Mouse (Mus musculus): ENCODE data around the gene Dlec1. TPM values are rescaled to one million over a fixed set of nuclear protein-coding genes. Genes with fewer than 3 reads are reported as not detected.

Dlec1 gene
- polyA plus RNA-seq, 1 experiment from 2014 or later: 0.55 TPM

GRCm38 (mm10) chr9:119145137-119145536 lies 42.9 kb downstream of the Dlec1 start:
- no peaks in the 10 kb centered on the region for H3K36me3 ChIP-seq (ENCODE audit: control insufficient read depth, insufficient read depth, low read length)
- H3K9ac ChIP-seq (ENCODE audit: low read length): no peak overlapping the region
- no peaks in the 10 kb centered on the region for H3K27me3 ChIP-seq (ENCODE audit: control insufficient read depth, insufficient read depth, low read length)
- H3K4me1 ChIP-seq (ENCODE audit: control insufficient read depth in 2 of 2, insufficient read depth in 2 of 2, low read length in 2 of 2): no peaks in the 10 kb centered on the region
- H3K4me3 ChIP-seq (ENCODE audit: control insufficient read depth in 1 of 2, insufficient read depth in 1 of 2, low read depth in 1 of 2, low read length in 2 of 2): no peak overlapping the region
- H3K4me2 ChIP-seq (ENCODE audit: low read length): no peak overlapping the region
- H3K27ac ChIP-seq (replicated peaks in 1 of 2; ENCODE audit: control insufficient read depth in 1 of 2, insufficient read depth in 1 of 2, low read depth in 2 of 2, low read length in 2 of 2): no peak overlapping the region
- WGBS: 57% methylated on average over 10 of the region's 10 CpGs
- H3K9me3 ChIP-seq (ENCODE audit: control insufficient read depth, low read length): no peaks in the 10 kb centered on the region
- ATAC-seq (ENCODE audit: insufficient number of reproducible peaks, insufficient read depth, low FRiP score, low read depth): no peak

DNA sequence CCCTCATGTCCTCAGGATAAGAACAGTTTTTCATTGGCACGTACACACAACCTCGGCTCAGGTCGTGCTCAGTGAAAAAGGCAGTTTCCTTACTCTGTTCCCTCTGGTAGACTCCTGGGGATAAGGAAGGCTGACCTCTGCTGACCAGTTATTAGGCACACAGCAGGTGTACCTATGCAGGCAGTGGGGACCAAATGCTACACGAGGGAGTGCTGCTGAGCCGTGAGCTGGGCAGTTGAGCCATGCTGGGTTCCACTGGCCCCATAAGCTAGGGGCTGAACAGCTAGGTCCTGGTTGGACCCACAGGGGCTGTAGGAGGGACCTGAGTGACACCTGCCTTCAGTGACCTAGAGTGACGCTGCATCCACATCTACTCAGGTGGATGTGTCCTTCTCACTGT lies 43.4 kb downstream of the Dlec1 start:
- ATAC-seq (ENCODE audit: insufficient number of reproducible peaks, insufficient read depth, low FRiP score, low read depth): no peak
- H3K9me3 ChIP-seq (ENCODE audit: control insufficient read depth, low read length): no peaks in the 10 kb centered on the region

DNA sequence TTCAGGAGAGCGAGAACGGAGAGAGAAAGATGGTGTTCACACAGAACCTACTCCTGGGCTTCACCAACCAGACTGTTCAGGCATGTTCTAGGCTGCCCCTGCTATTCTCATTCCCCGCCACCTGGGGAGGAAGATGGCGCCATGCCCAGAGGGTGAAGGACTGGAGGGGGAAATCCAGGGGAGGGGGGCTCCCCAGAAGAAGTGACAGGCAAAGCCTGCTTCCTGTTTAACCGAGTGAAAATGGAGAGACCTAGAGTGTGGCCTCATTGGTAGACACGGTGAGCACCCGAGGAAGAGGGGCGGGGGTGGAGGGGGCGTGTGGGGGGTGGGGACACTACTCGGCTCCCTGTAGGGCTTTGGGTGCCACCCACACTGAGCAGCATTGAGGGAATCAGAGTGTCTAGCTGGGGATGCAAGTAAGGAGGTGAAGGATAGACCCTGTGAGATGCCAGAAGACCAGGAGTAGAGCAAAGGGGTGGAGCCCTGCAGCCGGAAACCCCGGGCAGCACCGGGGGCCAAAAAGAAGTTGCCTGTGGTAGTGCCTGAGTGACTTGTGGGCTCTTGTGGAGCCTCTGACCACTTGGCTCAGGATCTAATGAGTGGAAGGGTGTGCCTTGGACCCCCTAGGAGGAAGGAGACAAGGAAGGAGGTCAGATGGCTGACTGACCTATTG lies 44.0 kb downstream of the Dlec1 start:
- WGBS: 60% methylated on average over 13 of the region's 13 CpGs
- no peak overlapping the region for H3K4me3 ChIP-seq (ENCODE audit: control insufficient read depth in 1 of 2, insufficient read depth in 1 of 2, low read depth in 1 of 2, low read length in 2 of 2)
- no peak overlapping the region for H3K27ac ChIP-seq (replicated peaks in 1 of 2; ENCODE audit: control insufficient read depth in 1 of 2, insufficient read depth in 1 of 2, low read depth in 2 of 2, low read length in 2 of 2)
- no peaks in the 10 kb centered on the region for H3K36me3 ChIP-seq (ENCODE audit: control insufficient read depth, insufficient read depth, low read length)
- no peaks in the 10 kb centered on the region for H3K9me3 ChIP-seq (ENCODE audit: control insufficient read depth, low read length)
- no peaks in the 10 kb centered on the region for H3K4me1 ChIP-seq (ENCODE audit: control insufficient read depth in 2 of 2, insufficient read depth in 2 of 2, low read length in 2 of 2)
- no peak for ATAC-seq (ENCODE audit: insufficient number of reproducible peaks, insufficient read depth, low FRiP score, low read depth)
- no peak overlapping the region for H3K9ac ChIP-seq (ENCODE audit: low read length)
- no peak overlapping the region for H3K4me2 ChIP-seq (ENCODE audit: low read length)
- H3K27me3 ChIP-seq (ENCODE audit: control insufficient read depth, insufficient read depth, low read length): no peaks in the 10 kb centered on the region

More for the DNA sequence above, 43.4 kb downstream of the Dlec1 start:
- Histone ChIP-seq H3K4me1 (ENCODE audit: control insufficient read depth in 2 of 2, insufficient read depth in 2 of 2, low read length in 2 of 2) (no peaks in the 10 kb centered on the region), H3K9ac (ENCODE audit: low read length) (no peak overlapping the region), H3K27ac (replicated peaks in 1 of 2; ENCODE audit: control insufficient read depth in 1 of 2, insufficient read depth in 1 of 2, low read depth in 2 of 2, low read length in 2 of 2) (no peak overlapping the region), H3K4me3 (ENCODE audit: control insufficient read depth in 1 of 2, insufficient read depth in 1 of 2, low read depth in 1 of 2, low read length in 2 of 2) (no peak overlapping the region), H3K27me3 (ENCODE audit: control insufficient read depth, insufficient read depth, low read length) (no peaks in the 10 kb centered on the region), H3K36me3 (ENCODE audit: control insufficient read depth, insufficient read depth, low read length) (no peaks in the 10 kb centered on the region), H3K4me2 (ENCODE audit: low read length) (no peak overlapping the region)
- WGBS: 59% methylated on average over 6 of the region's 6 CpGs

DNA sequence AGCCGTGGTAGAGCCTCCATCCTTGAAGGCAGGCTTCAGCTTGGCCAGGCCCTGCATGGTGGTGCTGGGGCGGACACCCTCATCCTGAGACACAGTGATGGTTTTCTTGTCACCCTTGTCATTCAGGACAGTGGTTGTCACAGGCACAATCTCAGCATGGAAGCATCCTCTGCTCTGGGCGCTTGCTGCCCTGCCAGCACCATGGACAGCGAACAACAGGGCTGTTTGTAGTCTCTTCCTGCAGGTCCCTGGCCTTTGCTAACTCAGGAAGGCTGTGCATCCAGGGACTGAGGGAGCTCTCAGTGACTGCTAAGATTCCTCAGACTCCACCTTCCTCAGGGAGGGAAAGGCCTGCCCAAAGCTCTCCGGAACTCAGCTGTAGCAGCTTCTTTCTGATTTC lies 47.3 kb downstream of the Dlec1 start:
- WGBS: 18% methylated on average over 5 of the region's 5 CpGs
- Histone ChIP-seq H3K9ac (ENCODE audit: low read length) (no peak overlapping the region), H3K4me1 (ENCODE audit: control insufficient read depth in 2 of 2, insufficient read depth in 2 of 2, low read length in 2 of 2) (no peaks in the 10 kb centered on the region), H3K4me2 (ENCODE audit: low read length) (no peak overlapping the region), H3K9me3 (ENCODE audit: control insufficient read depth, low read length) (no peaks in the 10 kb centered on the region), H3K4me3 (ENCODE audit: control insufficient read depth in 1 of 2, insufficient read depth in 1 of 2, low read depth in 1 of 2, low read length in 2 of 2) (no peak overlapping the region), H3K27ac (replicated peaks in 1 of 2; ENCODE audit: control insufficient read depth in 1 of 2, insufficient read depth in 1 of 2, low read depth in 2 of 2, low read length in 2 of 2) (no peak overlapping the region), H3K36me3 (ENCODE audit: control insufficient read depth, insufficient read depth, low read length) (no peaks in the 10 kb centered on the region), H3K27me3 (ENCODE audit: control insufficient read depth, insufficient read depth, low read length) (no peaks in the 10 kb centered on the region)
- no peak for ATAC-seq (ENCODE audit: insufficient number of reproducible peaks, insufficient read depth, low FRiP score, low read depth)

DNA sequence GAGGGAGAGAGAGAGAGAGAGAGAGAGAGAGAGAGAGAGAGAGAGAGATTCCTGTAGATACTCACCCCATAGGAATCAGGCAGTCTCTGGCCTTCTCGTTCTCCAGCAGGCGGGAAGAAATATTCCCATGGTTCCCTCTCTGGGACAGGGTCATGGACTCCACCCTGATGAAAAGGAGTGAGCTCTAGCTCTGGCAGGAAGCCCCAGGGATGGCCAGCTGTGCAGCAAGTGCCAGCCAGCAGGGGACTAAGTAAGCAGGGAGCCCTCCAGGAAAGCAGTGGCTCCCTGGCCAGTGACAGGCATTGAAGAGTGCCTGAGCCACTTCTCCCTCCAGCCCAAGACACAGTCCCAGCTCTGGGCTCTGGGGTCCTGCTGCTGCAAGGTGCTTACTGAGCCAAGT lies 49.5 kb downstream of the Dlec1 start:
- Histone ChIP-seq H3K4me2 (ENCODE audit: low read length) (no peak overlapping the region), H3K4me3 (ENCODE audit: control insufficient read depth in 1 of 2, insufficient read depth in 1 of 2, low read depth in 1 of 2, low read length in 2 of 2) (no peak overlapping the region), H3K9me3 (ENCODE audit: control insufficient read depth, low read length) (no peaks in the 10 kb centered on the region), H3K4me1 (ENCODE audit: control insufficient read depth in 2 of 2, insufficient read depth in 2 of 2, low read length in 2 of 2) (no peaks in the 10 kb centered on the region), H3K36me3 (ENCODE audit: control insufficient read depth, insufficient read depth, low read length) (no peaks in the 10 kb centered on the region), H3K27me3 (ENCODE audit: control insufficient read depth, insufficient read depth, low read length) (peaks cover 15% of the 10 kb centered on the region), H3K9ac (ENCODE audit: low read length) (no peak overlapping the region), H3K27ac (replicated peaks in 1 of 2; ENCODE audit: control insufficient read depth in 1 of 2, insufficient read depth in 1 of 2, low read depth in 2 of 2, low read length in 2 of 2) (no peak overlapping the region)
- WGBS: 40% methylated on average over 2 of the region's 2 CpGs
- ATAC-seq (ENCODE audit: insufficient number of reproducible peaks, insufficient read depth, low FRiP score, low read depth): no peak

DNA sequence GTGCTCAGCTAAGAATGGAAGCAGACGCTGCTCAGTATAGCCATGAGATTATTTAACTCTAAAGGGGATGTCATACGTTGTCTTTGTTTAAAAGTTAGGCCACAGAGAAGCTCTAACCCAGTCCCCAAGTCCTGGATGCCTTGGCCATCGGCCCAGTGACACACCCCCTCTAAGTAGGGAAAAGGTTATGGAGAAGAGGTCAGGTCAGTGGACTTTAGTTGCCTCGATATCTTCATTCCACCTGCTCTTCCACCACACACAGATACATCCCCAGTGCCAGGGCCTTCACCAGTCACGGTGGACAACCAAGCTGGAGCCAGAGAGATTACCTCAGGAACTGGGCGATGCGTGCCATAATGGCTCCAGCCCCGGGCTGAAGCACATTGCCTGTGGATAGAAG lies 53.1 kb downstream of the Dlec1 start:
- Histone ChIP-seq H3K27me3 (ENCODE audit: control insufficient read depth, insufficient read depth, low read length) (peaks cover 20% of the 10 kb centered on the region), H3K4me3 (ENCODE audit: control insufficient read depth in 1 of 2, insufficient read depth in 1 of 2, low read depth in 1 of 2, low read length in 2 of 2) (no peak overlapping the region), H3K4me2 (ENCODE audit: low read length) (no peak overlapping the region), H3K9ac (ENCODE audit: low read length) (no peak overlapping the region), H3K27ac (replicated peaks in 1 of 2; ENCODE audit: control insufficient read depth in 1 of 2, insufficient read depth in 1 of 2, low read depth in 2 of 2, low read length in 2 of 2) (no peak overlapping the region), H3K36me3 (ENCODE audit: control insufficient read depth, insufficient read depth, low read length) (no peaks in the 10 kb centered on the region), H3K4me1 (ENCODE audit: control insufficient read depth in 2 of 2, insufficient read depth in 2 of 2, low read length in 2 of 2) (no peaks in the 10 kb centered on the region), H3K9me3 (ENCODE audit: control insufficient read depth, low read length) (no peaks in the 10 kb centered on the region)
- WGBS: 70% methylated on average over 8 of the region's 8 CpGs
- ATAC-seq (ENCODE audit: insufficient number of reproducible peaks, insufficient read depth, low FRiP score, low read depth): no peak

GRCm38 (mm10) chr9:119155826-119156225 lies 53.5 kb downstream of the Dlec1 start:
- Histone ChIP-seq H3K9me3 (ENCODE audit: control insufficient read depth, low read length) (no peaks in the 10 kb centered on the region), H3K4me3 (ENCODE audit: control insufficient read depth in 1 of 2, insufficient read depth in 1 of 2, low read depth in 1 of 2, low read length in 2 of 2) (no peak overlapping the region), H3K4me2 (ENCODE audit: low read length) (peak overlapping the region; percentile 73), H3K27me3 (ENCODE audit: control insufficient read depth, insufficient read depth, low read length) (peaks cover 20% of the 10 kb centered on the region), H3K36me3 (ENCODE audit: control insufficient read depth, insufficient read depth, low read length) (no peaks in the 10 kb centered on the region), H3K9ac (ENCODE audit: low read length) (no peak overlapping the region), H3K4me1 (ENCODE audit: control insufficient read depth in 2 of 2, insufficient read depth in 2 of 2, low read length in 2 of 2) (no peaks in the 10 kb centered on the region), H3K27ac (replicated peaks in 1 of 2; ENCODE audit: control insufficient read depth in 1 of 2, insufficient read depth in 1 of 2, low read depth in 2 of 2, low read length in 2 of 2) (no peak overlapping the region)
- 41% methylated on average over 7 of the region's 7 CpGs for WGBS
- 0 out of 2 replicates have a peak, but pooled peaks have one; percentile 27 for ATAC-seq (ENCODE audit: insufficient number of reproducible peaks, insufficient read depth, low FRiP score, low read depth)
